Mouse (Mus musculus) myocyte (in vitro differentiated cells): ENCODE results near the gene Mrtfb.

Experiments
- CEBPB ChIP-seq: IDR thresholded peaks from 2 replicates; pipeline ENCODE4 v1.6.1; 2011; ENCODE audit warnings: mild to moderate bottlenecking, moderate library complexity; ENCODE audit not compliant: poor library complexity, insufficient read depth, severe bottlenecking
- MYOD1 ChIP-seq, 3 experiments: IDR thresholded peaks; one replicate each; pipeline ENCODE4 v1.6.1; 2011; ENCODE audit warnings: control low read depth in 2 of 3, low read depth in 2 of 3, mild to moderate bottlenecking in 2 of 3, moderate library complexity in 1 of 3; ENCODE audit not compliant: insufficient read length in 2 of 3, control insufficient read depth in 1 of 3
- POLR2A ChIP-seq: IDR thresholded peaks from one replicate; pipeline ENCODE4 v1.6.1; 2011; ENCODE audit warnings: low read depth, mild to moderate bottlenecking, control low read depth, moderate library complexity; ENCODE audit not compliant: insufficient read length
- REST ChIP-seq: IDR thresholded peaks from one replicate; pipeline ENCODE4 v1.6.1; 2011; ENCODE audit warnings: mild to moderate bottlenecking, control low read depth, moderate library complexity; ENCODE audit not compliant: insufficient read depth, insufficient read length
- TCF12 ChIP-seq: IDR thresholded peaks from one replicate; pipeline ENCODE4 v1.6.1; 2011; ENCODE audit warnings: mild to moderate bottlenecking, control low read depth; ENCODE audit not compliant: poor library complexity, insufficient read depth, severe bottlenecking
- TCF3 ChIP-seq: IDR thresholded peaks from one replicate; pipeline ENCODE4 v1.6.1; 2011; ENCODE audit warnings: low read depth, control low read depth; ENCODE audit not compliant: insufficient read length
- USF1 ChIP-seq: IDR thresholded peaks from one replicate; pipeline ENCODE4 v1.6.1; 2011; ENCODE audit warnings: low read depth, mild to moderate bottlenecking, control low read depth, moderate library complexity

DNA sequence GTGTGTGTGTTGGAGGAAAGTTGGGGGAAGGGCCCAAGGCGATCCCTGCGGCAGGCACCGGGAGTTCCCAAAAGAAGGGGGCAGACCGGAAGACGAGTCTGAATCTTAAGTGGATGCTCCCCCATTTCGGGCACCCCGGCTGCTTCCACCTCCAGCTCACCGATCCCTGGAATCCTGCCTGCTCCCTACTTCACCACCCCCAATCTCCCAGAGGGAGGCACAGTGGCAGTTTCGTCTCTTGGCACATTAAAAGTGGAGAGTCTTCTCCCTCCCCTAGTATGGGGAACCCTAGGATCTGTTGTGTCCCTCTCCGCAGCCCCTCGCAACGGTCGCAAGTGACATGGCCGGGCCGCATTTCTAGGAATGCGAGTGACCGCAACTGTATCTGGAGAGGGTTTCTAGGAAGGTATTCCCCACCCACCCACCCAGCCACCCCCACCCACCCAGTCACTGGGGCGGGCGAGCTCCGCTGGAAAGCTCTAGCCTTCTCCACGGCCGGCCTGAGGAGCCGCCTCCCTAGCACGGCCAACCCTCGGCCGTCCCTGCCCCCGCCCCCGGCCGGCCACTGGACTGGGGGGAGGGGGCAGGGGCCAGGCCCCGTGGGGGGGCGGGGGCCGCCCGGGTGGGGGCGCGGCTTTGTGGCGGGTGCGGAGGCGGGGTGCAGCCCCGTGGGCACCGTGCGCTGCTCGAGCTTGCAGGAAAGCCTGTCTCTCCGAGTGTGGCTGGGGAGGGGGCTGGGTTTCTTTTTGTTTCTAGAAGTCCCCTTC lies 191.2 kb downstream of the Mrtfb start:
- TF ChIP-seq POLR2A (peak; percentile 38), REST (no peak), TCF3 (no peak), TCF12 (no peak), USF1 (no peak), MYOD1 (IDR thresholded peaks at IDR 0.05; ENCODE audit: control insufficient read depth in 1 of 3, insufficient read length in 2 of 3, low read depth in 2 of 3) (no peak), CEBPB (no peak)
